Mouse (Mus musculus) midbrain, postnatal 0 days (tissue): Measurements from ENCODE around the gene Tgm5. TPM values are rescaled to one million over a fixed set of nuclear protein-coding genes. Genes with fewer than 3 reads are reported as not detected.

Experiments used
- ATAC-seq: fragments of 200-750 bp; cut with Nextera tagmentation; 2 replicates; pipeline ENCODE4 v1.8.0; 2017; ENCODE audit warnings: moderate number of reproducible peaks, mild to moderate bottlenecking, moderate TSS enrichment, moderate library complexity; ENCODE audit not compliant: low FRiP score
- DNase-seq: peaks from one replicate; pipeline ENCODE4 v3.0.0-alpha.2; 2015; ENCODE audit warnings: low spot score
- H3K27ac ChIP-seq: fragments of 300-500 bp; sonication (generic); 2 replicates; pipeline ENCODE4 v1.5.1; 2014; ENCODE audit warnings: low read depth, mild to moderate bottlenecking, low read length, mixed read lengths
- H3K27me3 ChIP-seq: fragments of 300-500 bp; sonication (generic); 2 replicates; pipeline ENCODE4 v1.6.1; 2014; ENCODE audit warnings: low read length, control low read depth, mixed read lengths; ENCODE audit not compliant: insufficient read depth
- H3K36me3 ChIP-seq: fragments of 300-500 bp; sonication (generic); 2 replicates; pipeline ENCODE4 v1.6.1; 2014; ENCODE audit warnings: low read length, control low read depth, mixed read lengths; ENCODE audit not compliant: insufficient read depth
- H3K4me1 ChIP-seq: fragments of 300-500 bp; sonication (generic); 2 replicates; pipeline ENCODE4 v1.6.1; 2014; ENCODE audit warnings: mild to moderate bottlenecking, control low read depth, antibody characterized with exemption, low read length, mixed read lengths; ENCODE audit not compliant: insufficient read depth
- H3K4me2 ChIP-seq: fragments of 300-500 bp; sonication (generic); 2 replicates; pipeline ENCODE4 v1.6.1; 2014; ENCODE audit warnings: low read depth, mild to moderate bottlenecking, low read length, mixed read lengths; ENCODE audit not compliant: poor library complexity, severe bottlenecking
- H3K4me3 ChIP-seq: fragments of 300-500 bp; sonication (generic); 2 replicates; pipeline ENCODE4 v1.5.1; 2014; ENCODE audit warnings: low read depth, mild to moderate bottlenecking, low read length, moderate library complexity
- H3K9ac ChIP-seq: fragments of 300-500 bp; sonication (generic); replicated peaks from 2 replicates; pipeline ENCODE4 v1.6.1; 2014; ENCODE audit warnings: mild to moderate bottlenecking, low read length, moderate library complexity, mixed read lengths; ENCODE audit not compliant: poor library complexity, severe bottlenecking
- H3K9me3 ChIP-seq: fragments of 300-500 bp; sonication (generic); 2 replicates; pipeline ENCODE4 v1.6.1; 2016; ENCODE audit warnings: low read length, control low read depth
- CTCF ChIP-seq: IDR thresholded peaks from 2 replicates; pipeline ENCODE4 v1.5.1; 2016; ENCODE audit warnings: antibody characterized with exemption, mild to moderate bottlenecking
- WGBS: fragments of 180-500 bp; shearing (Covaris S2); extraction: QIAGEN DNeasy Blood & Tissue Kit; methylation state at CpG from one replicate; pipeline ENCODE4 v1.1.7; 2014; 5-methylcytosine and 5-hydroxymethylcytosine counted together
- polyA plus RNA-seq: library from polyadenylated mRNA; unstranded; fragments of >200 nt; fragmentation: Nextera tagmentation; extraction: Ambion mirVana; gene quantifications from 2 replicates; pipeline ENCODE4 v1.2.1, GENCODE M21; 2015
- total RNA-seq: library from RNA; depleted of rRNA; stranded (reverse); fragments of >200 nt; gene quantifications from 2 replicates; pipeline ENCODE4 v1.2.3, GENCODE M21; 2014

Tgm5 gene
- total and polyA plus RNA-seq, 2 experiments from 2014 or later, result 0.11 to 0.44 TPM

DNA sequence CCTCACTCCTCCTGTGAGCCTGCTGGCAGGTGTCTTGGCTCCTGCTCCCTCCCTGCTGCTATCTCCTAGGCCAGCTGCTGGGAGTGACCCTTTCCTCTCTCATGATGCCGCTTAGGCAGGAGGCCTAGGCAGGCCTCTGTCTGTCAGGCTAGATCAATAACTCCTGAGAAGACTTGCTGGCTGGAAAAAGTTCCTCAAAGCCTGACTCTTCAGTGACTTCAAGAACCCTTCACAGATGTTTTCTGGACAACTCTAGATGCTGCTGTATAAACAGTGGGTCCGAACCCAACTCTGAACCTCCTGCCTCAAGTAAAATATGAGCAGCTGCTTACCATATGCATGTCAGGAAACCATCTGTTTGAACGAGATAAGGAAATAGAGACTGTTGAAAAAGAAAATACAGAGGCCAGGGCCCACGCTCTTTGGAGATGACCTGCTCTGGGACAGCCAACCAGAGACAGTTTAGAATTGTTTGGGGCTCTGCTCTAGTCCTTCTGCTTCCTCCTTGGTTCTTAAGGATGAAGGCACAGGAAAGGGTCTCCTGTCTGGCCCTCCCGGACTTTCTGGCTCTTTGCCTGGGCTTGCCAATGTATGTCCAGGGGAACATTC is 48.8 kb downstream of the Tgm5 start, which contains the start of gene Epb42:
Epb42 (minus strand) TSS at position 340 of the 609 bp plus-strand sequence.
- no peak within 1 kb of the TSS for H3K4me3 ChIP-seq
- ATAC-seq (no peak), DNase-seq (no peak)
- WGBS, result 74% methylated on average over 5 of the region's 5 CpGs
- no peak within 1 kb of the TSS for H3K27ac ChIP-seq
- no peaks in the 10 kb centered on the region for H3K36me3 ChIP-seq
- H3K27me3 ChIP-seq, result no peaks in the 10 kb centered on the region
- H3K4me1 ChIP-seq, result no peaks in the 10 kb centered on the region
- no peak within 1 kb of the TSS for H3K9ac ChIP-seq
- TF ChIP-seq CTCF, result no peak
- no peak within 1 kb of the TSS for H3K4me2 ChIP-seq
- H3K9me3 ChIP-seq, result no peaks in the 10 kb centered on the region

DNA sequence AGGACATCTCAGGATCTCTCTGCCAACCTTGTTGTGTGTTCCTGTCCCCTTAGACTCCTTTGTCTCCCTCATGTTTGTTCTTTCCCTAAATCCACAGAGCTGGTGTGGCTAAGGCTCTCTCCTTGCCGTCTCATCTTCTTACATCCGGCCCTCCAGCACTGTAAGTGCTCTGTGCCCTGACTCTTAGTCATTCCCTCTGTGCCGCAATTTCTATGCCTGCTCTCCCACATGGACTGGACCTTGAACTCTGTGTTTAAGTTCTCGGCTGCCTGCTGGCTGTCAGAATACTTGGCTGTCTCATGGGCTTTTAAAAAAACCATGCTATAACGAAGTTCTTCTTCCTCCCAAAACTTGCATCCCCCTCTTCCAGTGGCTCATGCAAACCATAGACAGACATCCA is 62.7 kb downstream of the Tgm5 start:
- H3K4me3 ChIP-seq, result no peak overlapping the region
- TF ChIP-seq CTCF, result no peak
- H3K36me3 ChIP-seq, result peaks cover under 1% of the 10 kb centered on the region; the same call in 1 of the 2 replicates
- DNase-seq (no peak), ATAC-seq (no peak)
- no peaks in the 10 kb centered on the region for H3K9me3 ChIP-seq
- no peaks in the 10 kb centered on the region for H3K27me3 ChIP-seq
- H3K9ac ChIP-seq, result no peak overlapping the region
- no peak overlapping the region for H3K4me2 ChIP-seq
- H3K4me1 ChIP-seq, result no peaks in the 10 kb centered on the region
- H3K27ac ChIP-seq, result no peak overlapping the region
- WGBS, result 76% methylated on average over 5 of the region's 5 CpGs

DNA sequence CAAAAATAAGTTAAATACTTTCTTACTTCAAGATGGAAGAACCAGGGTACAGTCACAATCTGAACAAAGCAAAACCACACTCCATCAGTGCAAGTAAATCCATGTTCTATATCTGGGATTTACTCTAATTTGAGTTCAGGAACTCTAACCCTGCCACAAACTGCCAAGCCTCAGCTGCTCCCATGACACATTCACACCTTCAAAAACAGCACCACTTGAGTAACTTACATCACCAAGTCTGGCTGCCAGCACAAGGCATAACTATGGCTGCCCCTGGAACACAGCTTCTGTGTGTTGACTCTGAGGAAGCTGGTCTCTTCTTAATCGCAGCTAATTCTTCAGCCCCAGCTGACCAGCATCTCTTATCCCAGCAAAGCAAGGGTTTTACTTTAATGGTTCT is 68.5 kb downstream of the Tgm5 start:
- Histone ChIP-seq H3K4me2 (no peak overlapping the region), H3K4me1 (no peaks in the 10 kb centered on the region), H3K9me3 (no peaks in the 10 kb centered on the region), H3K4me3 (no peak overlapping the region), H3K27me3 (no peaks in the 10 kb centered on the region), H3K36me3 (peaks cover 23% of the 10 kb centered on the region), H3K27ac (no peak overlapping the region), H3K9ac (no peak overlapping the region)
- DNase-seq (no peak), ATAC-seq (no peak)
- WGBS, result 100% methylated on average over 1 of the region's 1 CpGs
- no peak for TF ChIP-seq CTCF

DNA sequence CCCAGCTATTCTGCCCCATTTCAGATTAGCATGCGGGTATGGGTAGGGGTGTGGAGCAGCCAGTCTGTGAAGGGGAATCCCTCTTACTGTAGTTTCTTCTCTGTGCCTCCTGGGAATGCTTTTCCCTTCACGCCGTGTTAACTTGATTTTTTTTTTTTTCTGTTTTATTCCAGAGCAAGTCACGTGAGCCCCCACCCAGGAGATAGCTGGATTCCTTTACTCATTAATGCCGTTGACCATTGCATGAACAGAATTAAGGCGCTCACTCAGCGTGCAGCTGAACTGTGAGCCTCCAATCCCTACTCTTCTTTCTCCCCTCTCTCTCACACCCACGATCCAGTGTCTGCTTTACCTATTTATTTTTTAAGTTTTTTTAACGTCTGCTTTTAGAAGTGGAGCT is 69.4 kb downstream of the Tgm5 start:
- Histone ChIP-seq H3K4me3 (no peak overlapping the region), H3K9me3 (no peaks in the 10 kb centered on the region), H3K4me1 (no peaks in the 10 kb centered on the region), H3K36me3 (peaks cover 23% of the 10 kb centered on the region), H3K27ac (no peak overlapping the region), H3K27me3 (no peaks in the 10 kb centered on the region), H3K4me2 (no peak overlapping the region), H3K9ac (no peak overlapping the region)
- no peak for DNase-seq
- 87% methylated on average over 9 of the region's 9 CpGs for WGBS
- no peak for ATAC-seq
- TF ChIP-seq CTCF, result no peak

DNA sequence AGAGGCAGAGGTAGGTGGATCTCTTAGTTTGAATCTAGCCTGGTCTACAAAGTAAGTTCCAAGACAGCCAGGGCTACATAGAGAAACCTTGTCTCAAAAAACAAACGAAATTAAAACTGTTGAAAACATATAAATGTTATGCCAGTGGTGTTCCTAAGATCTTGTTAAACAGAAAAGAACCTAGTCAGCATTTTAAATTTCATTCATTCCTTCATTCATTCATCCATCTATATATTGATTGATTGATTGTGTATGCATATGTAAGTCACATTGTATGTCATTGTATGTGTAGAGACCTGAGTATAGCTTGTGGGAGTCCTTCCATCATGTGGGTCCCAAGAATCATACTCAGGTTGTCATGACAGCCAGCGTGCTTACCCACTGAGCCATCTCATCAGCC is 70.1 kb downstream of the Tgm5 start:
- WGBS, result 80% methylated on average over 2 of the region's 2 CpGs
- Histone ChIP-seq H3K9me3 (no peaks in the 10 kb centered on the region), H3K27ac (no peak overlapping the region), H3K4me3 (no peak overlapping the region), H3K27me3 (no peaks in the 10 kb centered on the region), H3K4me2 (no peak overlapping the region), H3K36me3 (peaks cover 23% of the 10 kb centered on the region), H3K9ac (no peak overlapping the region), H3K4me1 (no peaks in the 10 kb centered on the region)
- TF ChIP-seq CTCF, result no peak
- no peak for ATAC-seq
- DNase-seq, result no peak

DNA sequence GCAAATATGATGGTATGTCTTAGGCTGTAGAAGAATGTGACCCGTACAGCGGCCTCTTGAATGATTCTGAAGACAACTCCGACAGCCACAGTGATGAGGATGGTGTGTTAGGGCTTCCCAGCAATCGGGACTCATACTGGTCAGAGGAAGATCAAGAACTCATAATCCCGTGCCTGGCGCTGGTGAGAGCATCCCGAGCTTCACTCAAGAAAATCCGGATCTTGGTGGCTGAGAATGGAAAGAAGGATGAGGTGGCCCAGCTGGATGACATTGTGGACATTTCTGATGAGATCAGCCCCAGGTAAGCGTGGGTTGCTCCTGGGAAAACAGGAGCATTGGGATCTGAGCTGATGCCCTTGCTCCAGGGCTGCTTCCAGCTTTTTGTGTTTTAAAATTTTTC is 73.0 kb downstream of the Tgm5 start:
- no peak overlapping the region for H3K27ac ChIP-seq
- H3K9ac ChIP-seq, result no peak overlapping the region
- DNase-seq (no peak), ATAC-seq (no peak)
- H3K36me3 ChIP-seq, result peaks cover 20% of the 10 kb centered on the region
- no peaks in the 10 kb centered on the region for H3K9me3 ChIP-seq
- H3K4me2 ChIP-seq, result no peak overlapping the region
- no peak for TF ChIP-seq CTCF
- peaks cover 7% of the 10 kb centered on the region; the same call in 1 of the 2 replicates for H3K4me1 ChIP-seq
- no peaks in the 10 kb centered on the region for H3K27me3 ChIP-seq
- WGBS, result 93% methylated on average over 9 of the region's 9 CpGs
- H3K4me3 ChIP-seq, result no peak overlapping the region
